Mouse (Mus musculus): ENCODE results near the gene Lcmt1. TPM values are rescaled to one million over a fixed set of nuclear protein-coding genes. Genes with fewer than 3 reads are reported as not detected.

The Lcmt1 gene
- polyA plus RNA-seq, 1 experiment from 2014 or later: 36.2 TPM

DNA sequence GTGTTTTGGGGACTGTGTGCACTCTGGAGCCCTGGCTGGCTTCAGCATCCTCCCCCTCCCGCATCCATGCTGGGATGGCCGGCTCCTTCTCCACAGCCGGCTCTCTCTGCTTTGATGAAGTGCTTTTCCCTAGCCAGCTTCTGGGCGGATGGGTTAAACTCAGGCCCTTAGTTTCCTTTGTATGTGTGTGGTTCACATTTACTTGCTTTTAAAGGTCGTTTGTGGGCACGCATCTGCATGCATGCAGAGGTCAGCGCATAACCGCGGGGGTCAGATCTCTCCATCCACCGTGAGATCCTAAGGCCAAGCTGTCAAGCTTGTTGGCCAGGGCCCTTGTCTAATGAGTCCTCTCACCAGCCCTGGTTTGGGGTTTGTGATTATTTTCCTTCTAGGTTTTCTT lies 80.1 kb downstream of the Lcmt1 start:
- TF ChIP-seq CTCF (IDR thresholded peaks at IDR 0.05; ENCODE audit: low read depth): no peak
- Histone ChIP-seq H3K27ac (ENCODE audit: low read depth, low read length) (no peak overlapping the region), H3K4me2 (replicated peaks; ENCODE audit: low read depth) (no peak overlapping the region), H3K9ac (ENCODE audit: low read depth, low read length) (no peak overlapping the region), H3K9me3 (ENCODE audit: control insufficient read depth) (no peaks in the 10 kb centered on the region), H3K27me3 (replicated peaks; ENCODE audit: control insufficient read depth, insufficient read depth, low read length) (no peaks in the 10 kb centered on the region), H3K4me1 (replicated peaks; ENCODE audit: control insufficient read depth, insufficient read depth, low read length) (0 out of 2 replicates have a peak, but pooled peaks cover 6% of the 10 kb centered on the region), H3K36me3 (ENCODE audit: control insufficient read depth, insufficient read depth) (no peaks in the 10 kb centered on the region), H3K4me3 (ENCODE audit: low read depth, low read length) (no peak overlapping the region)
- ATAC-seq: no peak
- 74% methylated on average over 10 of the region's 10 CpGs for WGBS

DNA sequence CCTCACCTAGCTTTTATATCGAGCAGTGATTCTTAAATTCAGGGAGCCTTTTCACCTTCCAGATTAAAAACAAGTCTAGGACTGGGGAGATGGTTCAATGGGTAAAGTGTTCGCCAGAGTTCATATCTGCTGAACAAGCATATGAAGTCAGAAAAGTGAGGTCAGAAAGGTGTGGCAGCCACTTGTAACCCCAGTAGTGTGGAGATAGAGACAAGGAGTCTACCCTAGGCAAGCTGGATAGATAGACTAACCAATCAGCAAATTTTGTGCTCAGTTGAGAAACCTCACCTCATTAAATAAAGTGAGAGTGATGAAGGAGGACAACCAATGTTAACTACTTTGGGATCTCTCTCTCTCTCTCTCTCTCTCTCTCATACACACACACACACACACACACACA lies 80.9 kb downstream of the Lcmt1 start:
- WGBS: 76% methylated on average over 2 of the region's 2 CpGs
- ATAC-seq: no peak

DNA sequence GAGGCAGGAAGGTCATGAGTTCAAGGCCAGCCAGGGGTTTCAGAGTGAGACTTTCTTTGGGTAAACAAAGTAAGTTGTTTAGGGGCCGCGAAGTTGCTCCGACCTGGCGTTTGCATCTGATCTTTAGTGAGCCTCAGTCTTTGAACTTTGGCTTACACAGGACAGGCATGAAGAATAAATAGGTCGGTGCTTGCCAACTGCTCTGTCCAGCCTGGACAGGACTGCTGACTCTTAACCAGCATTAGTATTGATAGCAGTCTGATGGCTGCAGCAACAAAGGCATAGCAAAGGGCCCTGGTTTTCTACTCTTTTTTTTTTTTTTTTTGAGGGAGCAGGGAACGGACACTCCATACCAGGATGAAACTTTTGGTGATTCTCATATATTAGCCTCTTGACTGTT lies 83.0 kb downstream of the Lcmt1 start:
- Histone ChIP-seq H3K9ac (ENCODE audit: low read depth, low read length) (no peak overlapping the region), H3K9me3 (ENCODE audit: control insufficient read depth) (no peaks in the 10 kb centered on the region), H3K36me3 (ENCODE audit: control insufficient read depth, insufficient read depth) (no peaks in the 10 kb centered on the region), H3K27ac (ENCODE audit: low read depth, low read length) (peak overlapping the region; percentile 50), H3K4me1 (replicated peaks; ENCODE audit: control insufficient read depth, insufficient read depth, low read length) (0 out of 2 replicates have a peak, but pooled peaks cover 6% of the 10 kb centered on the region), H3K4me3 (ENCODE audit: low read depth, low read length) (no peak overlapping the region), H3K27me3 (replicated peaks; ENCODE audit: control insufficient read depth, insufficient read depth, low read length) (no peaks in the 10 kb centered on the region), H3K4me2 (replicated peaks; ENCODE audit: low read depth) (0 out of 2 replicates have a peak overlapping the region, but pooled peaks have one; percentile 6)
- WGBS: 34% methylated on average over 6 of the region's 6 CpGs
- TF ChIP-seq CTCF (IDR thresholded peaks at IDR 0.05; ENCODE audit: low read depth): no peak
- ATAC-seq: no peak

More for the DNA sequence above, 80.9 kb downstream of the Lcmt1 start:
- Histone ChIP-seq H3K36me3 (ENCODE audit: control insufficient read depth, insufficient read depth) (no peaks in the 10 kb centered on the region), H3K4me3 (ENCODE audit: low read depth, low read length) (no peak overlapping the region), H3K27me3 (replicated peaks; ENCODE audit: control insufficient read depth, insufficient read depth, low read length) (no peaks in the 10 kb centered on the region), H3K27ac (ENCODE audit: low read depth, low read length) (no peak overlapping the region), H3K9ac (ENCODE audit: low read depth, low read length) (no peak overlapping the region), H3K4me1 (replicated peaks; ENCODE audit: control insufficient read depth, insufficient read depth, low read length) (0 out of 2 replicates have a peak, but pooled peaks cover 6% of the 10 kb centered on the region), H3K4me2 (replicated peaks; ENCODE audit: low read depth) (no peak overlapping the region), H3K9me3 (ENCODE audit: control insufficient read depth) (no peaks in the 10 kb centered on the region)
- TF ChIP-seq CTCF (IDR thresholded peaks at IDR 0.05; ENCODE audit: low read depth): no peak

DNA sequence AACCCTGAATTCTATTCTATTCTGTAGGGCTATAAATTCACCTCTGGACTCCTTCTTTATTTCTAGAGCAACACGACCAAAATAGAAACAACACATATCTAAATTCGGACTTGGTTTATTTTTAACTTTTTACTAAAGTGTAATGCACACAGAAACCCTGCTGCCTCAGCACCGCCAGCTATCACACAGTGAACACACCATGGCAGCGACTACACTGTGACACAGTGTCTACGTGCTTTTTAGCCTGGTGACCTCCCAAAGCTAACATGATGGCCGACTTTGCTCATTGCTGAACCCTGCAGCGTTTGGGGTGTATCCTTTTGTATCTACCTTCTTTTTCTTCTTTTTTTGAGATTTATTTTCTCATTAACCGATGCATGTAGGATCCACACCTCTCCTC lies 83.5 kb downstream of the Lcmt1 start:
- ATAC-seq: no peak
- Histone ChIP-seq H3K4me2 (replicated peaks; ENCODE audit: low read depth) (peak overlapping the region; percentile 37), H3K36me3 (ENCODE audit: control insufficient read depth, insufficient read depth) (no peaks in the 10 kb centered on the region), H3K4me3 (ENCODE audit: low read depth, low read length) (no peak overlapping the region), H3K9ac (ENCODE audit: low read depth, low read length) (no peak overlapping the region), H3K9me3 (ENCODE audit: control insufficient read depth) (no peaks in the 10 kb centered on the region), H3K4me1 (replicated peaks; ENCODE audit: control insufficient read depth, insufficient read depth, low read length) (0 out of 2 replicates have a peak, but pooled peaks cover 6% of the 10 kb centered on the region), H3K27me3 (replicated peaks; ENCODE audit: control insufficient read depth, insufficient read depth, low read length) (no peaks in the 10 kb centered on the region), H3K27ac (ENCODE audit: low read depth, low read length) (peak overlapping the region; percentile 54; the same call in 1 of the 2 replicates)
- TF ChIP-seq CTCF (IDR thresholded peaks at IDR 0.05; ENCODE audit: low read depth): no peak
- 47% methylated on average over 8 of the region's 8 CpGs for WGBS

DNA sequence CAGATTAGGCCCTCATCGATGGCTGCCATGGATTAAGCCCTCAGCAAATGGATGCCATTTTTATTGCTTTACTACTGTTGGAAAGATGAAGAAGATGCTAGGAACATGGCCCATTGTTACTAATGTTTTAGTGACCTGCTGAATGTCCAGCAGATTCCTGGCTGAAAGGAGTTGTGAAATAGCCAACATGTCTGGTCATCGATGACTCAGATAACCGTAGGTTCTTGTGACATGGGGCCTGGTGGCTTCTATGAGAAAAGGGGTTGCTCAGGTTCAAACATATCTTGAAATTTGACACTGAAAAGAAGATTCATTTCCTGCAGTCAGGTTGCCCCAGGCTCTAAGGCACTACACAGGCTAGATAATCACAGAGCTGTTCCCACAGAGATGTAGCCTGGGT lies 85.5 kb downstream of the Lcmt1 start:
- Histone ChIP-seq H3K36me3 (ENCODE audit: control insufficient read depth, insufficient read depth) (no peaks in the 10 kb centered on the region), H3K4me2 (replicated peaks; ENCODE audit: low read depth) (no peak overlapping the region), H3K4me3 (ENCODE audit: low read depth, low read length) (no peak overlapping the region), H3K4me1 (replicated peaks; ENCODE audit: control insufficient read depth, insufficient read depth, low read length) (0 out of 2 replicates have a peak, but pooled peaks cover 6% of the 10 kb centered on the region), H3K27ac (ENCODE audit: low read depth, low read length) (no peak overlapping the region), H3K27me3 (replicated peaks; ENCODE audit: control insufficient read depth, insufficient read depth, low read length) (no peaks in the 10 kb centered on the region), H3K9ac (ENCODE audit: low read depth, low read length) (no peak overlapping the region), H3K9me3 (ENCODE audit: control insufficient read depth) (no peaks in the 10 kb centered on the region)
- WGBS: 78% methylated on average over 3 of the region's 3 CpGs
- TF ChIP-seq CTCF (IDR thresholded peaks at IDR 0.05; ENCODE audit: low read depth): no peak
- ATAC-seq: no peak

DNA sequence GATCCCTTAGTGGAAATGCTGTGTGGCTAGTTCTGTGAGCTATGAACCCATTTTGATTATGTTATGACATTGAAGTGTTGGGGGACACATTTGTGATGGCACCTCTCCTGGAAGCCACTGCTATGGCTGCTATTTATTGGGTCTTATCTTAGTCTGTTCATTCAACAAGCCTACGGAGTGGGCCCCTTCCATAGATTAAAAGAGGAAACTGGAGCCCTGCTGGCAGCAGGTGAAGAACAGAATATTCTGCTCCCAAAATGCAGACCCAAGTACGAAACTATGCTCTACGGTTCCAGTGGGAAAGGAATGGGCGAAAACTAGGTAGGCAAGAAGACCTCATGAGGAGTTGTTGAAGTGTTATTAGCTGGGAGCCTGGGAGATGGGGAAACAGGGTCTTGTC lies 88.7 kb downstream of the Lcmt1 start:
- ATAC-seq: no peak

DNA sequence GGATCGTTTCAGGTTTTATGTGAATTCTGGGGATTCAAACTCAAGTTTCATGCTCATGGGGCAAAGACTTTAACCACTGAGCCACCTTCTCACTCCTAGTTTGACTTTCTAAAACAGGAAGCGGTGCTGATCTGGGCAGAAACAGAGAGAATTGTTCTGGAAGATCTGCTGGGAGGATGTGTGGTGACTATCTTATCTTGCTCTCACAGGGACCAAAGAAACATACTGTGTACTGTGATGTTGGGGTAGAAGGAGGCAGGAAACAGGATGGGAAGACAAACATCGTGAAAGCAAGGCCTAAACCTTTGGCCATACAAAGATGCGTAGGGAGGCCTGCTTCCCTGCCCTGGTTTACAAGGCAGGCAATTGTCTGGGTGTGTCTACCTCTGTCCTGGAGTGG lies 89.7 kb downstream of the Lcmt1 start:
- Histone ChIP-seq H3K4me3 (ENCODE audit: low read depth, low read length) (no peak overlapping the region), H3K9ac (ENCODE audit: low read depth, low read length) (no peak overlapping the region), H3K9me3 (ENCODE audit: control insufficient read depth) (no peaks in the 10 kb centered on the region), H3K27ac (ENCODE audit: low read depth, low read length) (no peak overlapping the region), H3K27me3 (replicated peaks; ENCODE audit: control insufficient read depth, insufficient read depth, low read length) (no peaks in the 10 kb centered on the region), H3K4me2 (replicated peaks; ENCODE audit: low read depth) (no peak overlapping the region), H3K4me1 (replicated peaks; ENCODE audit: control insufficient read depth, insufficient read depth, low read length) (no peaks in the 10 kb centered on the region), H3K36me3 (ENCODE audit: control insufficient read depth, insufficient read depth) (no peaks in the 10 kb centered on the region)
- no peak for TF ChIP-seq CTCF (IDR thresholded peaks at IDR 0.05; ENCODE audit: low read depth)
- no peak for ATAC-seq
- 64% methylated on average over 4 of the region's 4 CpGs for WGBS

More for the DNA sequence above, 88.7 kb downstream of the Lcmt1 start:
- Histone ChIP-seq H3K36me3 (ENCODE audit: control insufficient read depth, insufficient read depth) (no peaks in the 10 kb centered on the region), H3K9ac (ENCODE audit: low read depth, low read length) (no peak overlapping the region), H3K4me3 (ENCODE audit: low read depth, low read length) (no peak overlapping the region), H3K27ac (ENCODE audit: low read depth, low read length) (no peak overlapping the region), H3K4me1 (replicated peaks; ENCODE audit: control insufficient read depth, insufficient read depth, low read length) (0 out of 2 replicates have a peak, but pooled peaks cover 3% of the 10 kb centered on the region), H3K27me3 (replicated peaks; ENCODE audit: control insufficient read depth, insufficient read depth, low read length) (no peaks in the 10 kb centered on the region), H3K4me2 (replicated peaks; ENCODE audit: low read depth) (no peak overlapping the region), H3K9me3 (ENCODE audit: control insufficient read depth) (no peaks in the 10 kb centered on the region)
- TF ChIP-seq CTCF (IDR thresholded peaks at IDR 0.05; ENCODE audit: low read depth): no peak
- WGBS: 82% methylated on average over 4 of the region's 4 CpGs
